Mouse (Mus musculus) lung, postnatal 0 days (tissue): ENCODE measurements around the gene Frmpd3. TPM values are rescaled to one million over a fixed set of nuclear protein-coding genes. Genes with fewer than 3 reads are reported as not detected.

Source experiments
- ATAC-seq: fragments of 200-750 bp; cut with Nextera tagmentation; 2 replicates; pipeline ENCODE4 v1.8.0; 2017; ENCODE audit warnings: moderate library complexity
- DNase-seq: peaks from one replicate; pipeline ENCODE4 v3.0.0-alpha.2; 2016; ENCODE audit warnings: low spot score
- H3K27ac ChIP-seq: fragments of 300-500 bp; sonication (generic); 2 replicates; pipeline ENCODE4 v1.5.1; 2014; ENCODE audit warnings: antibody characterized with exemption, mild to moderate bottlenecking, low read length, mixed read lengths
- H3K27me3 ChIP-seq: fragments of 300-500 bp; sonication (generic); replicated peaks from 2 replicates; pipeline ENCODE4 v1.6.1; 2014; ENCODE audit warnings: low read length, mixed read lengths; ENCODE audit not compliant: insufficient read depth
- H3K36me3 ChIP-seq: fragments of 300-500 bp; sonication (generic); 2 replicates; pipeline ENCODE4 v1.6.1; 2014; ENCODE audit warnings: low read length, mixed read lengths; ENCODE audit not compliant: insufficient read depth
- H3K4me1 ChIP-seq: fragments of 300-500 bp; sonication (generic); 2 replicates; pipeline ENCODE4 v1.6.1; 2014; ENCODE audit warnings: antibody characterized with exemption, low read depth, low read length, mixed read lengths; ENCODE audit not compliant: insufficient read depth
- H3K4me2 ChIP-seq: fragments of 300-500 bp; sonication (generic); replicated peaks from 2 replicates; pipeline ENCODE4 v1.6.1; 2014; ENCODE audit warnings: low read depth, mild to moderate bottlenecking, low read length, moderate library complexity, mixed read lengths
- H3K4me3 ChIP-seq: fragments of 300-500 bp; sonication (generic); 2 replicates; pipeline ENCODE4 v1.5.1; 2014; ENCODE audit warnings: low read depth, low read length
- H3K9ac ChIP-seq: fragments of 300-500 bp; sonication (generic); replicated peaks from 2 replicates; pipeline ENCODE4 v1.6.1; 2014; ENCODE audit warnings: low read depth, mild to moderate bottlenecking
- H3K9me3 ChIP-seq: fragments of 300-500 bp; sonication (generic); 2 replicates; pipeline ENCODE4 v1.6.1; 2016; ENCODE audit warnings: low read length, mixed read lengths
- CTCF ChIP-seq: IDR thresholded peaks from 2 replicates; pipeline ENCODE4 v1.5.1; 2016; ENCODE audit warnings: antibody characterized with exemption, mild to moderate bottlenecking
- EP300 ChIP-seq: IDR thresholded peaks from 2 replicates; pipeline ENCODE4 v1.6.1; 2016; ENCODE audit warnings: antibody characterized with exemption, mild to moderate bottlenecking, control low read depth
- WGBS: fragments of 180-500 bp; shearing (Covaris S2); extraction: QIAGEN DNeasy Blood & Tissue Kit; methylation state at CpG from one replicate; pipeline ENCODE4 v1.1.7; 2014; 5-methylcytosine and 5-hydroxymethylcytosine counted together
- polyA plus RNA-seq: library from polyadenylated mRNA; unstranded; fragments of >200 nt; fragmentation: Nextera tagmentation; extraction: Ambion mirVana; gene quantifications from 2 replicates; pipeline ENCODE4 v1.2.1, GENCODE M21; 2015

Frmpd3 gene
- polyA plus RNA-seq, 1 experiment from 2014 or later: 0.20 TPM

- Histone ChIP-seq H3K4me2 (no peak overlapping the region), H3K36me3 (no peaks in the 10 kb centered on the region), H3K27me3 (no peaks in the 10 kb centered on the region), H3K9me3 (no peaks in the 10 kb centered on the region), H3K4me1 (no peaks in the 10 kb centered on the region), H3K4me3 (no peak overlapping the region), H3K27ac (no peak overlapping the region), H3K9ac (no peak overlapping the region)
- no peak for DNase-seq
- TF ChIP-seq EP300 (no peak), CTCF (no peak)
- no peak for ATAC-seq
Measured at GRCm38 (mm10) chrX:140437906-140438305, 95.8 kb downstream of the Frmpd3 start.

GRCm38 (mm10) chrX:140445551-140445950, 103.5 kb downstream of the Frmpd3 start:
- Histone ChIP-seq H3K9me3 (no peaks in the 10 kb centered on the region), H3K4me1 (no peaks in the 10 kb centered on the region), H3K4me2 (no peak overlapping the region), H3K4me3 (no peak overlapping the region), H3K27ac (no peak overlapping the region), H3K27me3 (no peaks in the 10 kb centered on the region), H3K9ac (no peak overlapping the region), H3K36me3 (no peaks in the 10 kb centered on the region)
- DNase-seq (no peak), ATAC-seq (no peak)
- WGBS: 76% methylated on average over 13 of the region's 13 CpGs
- TF ChIP-seq EP300 (no peak), CTCF (no peak)

- H3K4me1 ChIP-seq: no peaks in the 10 kb centered on the region
- 48% methylated on average over 3 of the region's 3 CpGs for WGBS
- no peak overlapping the region for H3K4me2 ChIP-seq
- DNase-seq (no peak), ATAC-seq (no peak)
- no peaks in the 10 kb centered on the region for H3K9me3 ChIP-seq
- H3K4me3 ChIP-seq: no peak overlapping the region
- no peak overlapping the region for H3K9ac ChIP-seq
- H3K27me3 ChIP-seq: no peaks in the 10 kb centered on the region
- no peak for TF ChIP-seq EP300
- TF ChIP-seq CTCF: no peak
- no peak overlapping the region for H3K27ac ChIP-seq
- no peaks in the 10 kb centered on the region for H3K36me3 ChIP-seq
Measured at GRCm38 (mm10) chrX:140450071-140450470, 108.0 kb downstream of the Frmpd3 start.

DNA sequence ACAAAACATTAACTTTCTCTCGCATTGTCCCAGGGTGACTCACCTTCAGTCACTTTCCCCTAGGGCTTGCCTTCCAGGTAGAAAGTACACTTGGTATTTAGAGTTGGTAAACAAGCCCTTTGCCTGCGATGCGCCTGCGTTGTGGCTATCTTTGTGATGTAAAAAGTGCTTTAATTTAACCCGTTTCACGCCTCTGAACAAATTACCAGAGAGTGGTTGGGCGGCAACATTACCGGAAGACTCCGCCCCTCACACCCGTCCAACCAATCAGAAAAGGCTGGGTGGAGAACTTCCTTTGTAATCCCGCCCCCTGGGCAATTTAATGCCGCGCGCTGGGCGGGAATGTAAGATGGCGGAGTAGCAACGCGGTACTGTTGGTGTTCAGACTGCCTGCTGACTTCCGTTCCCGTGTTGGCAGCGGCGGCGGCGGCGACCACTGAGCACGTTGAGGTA, 114.2 kb downstream of the Frmpd3 start, which contains the start of gene Prps1:
Prps1 (plus strand) TSS at position 335 of the 453 bp plus-strand sequence.
- Histone ChIP-seq H3K4me2 (peak within 1 kb of the TSS; percentile 64), H3K27me3 (no peaks in the 10 kb centered on the region), H3K4me1 (no peaks in the 10 kb centered on the region), H3K9me3 (no peaks in the 10 kb centered on the region), H3K36me3 (no peaks in the 10 kb centered on the region), H3K4me3 (peak within 1 kb of the TSS; percentile 49), H3K9ac (no peak within 1 kb of the TSS), H3K27ac (no peak within 1 kb of the TSS)
- ATAC-seq (peak; percentile 97), DNase-seq (peak; percentile 92)
- no peak for TF ChIP-seq CTCF
- TF ChIP-seq EP300: 0 out of 2 replicates have a peak, but pooled peaks have one; percentile 51
- 13% methylated on average over 26 of the region's 26 CpGs for whole genome bisulfite sequencing

GRCm38 (mm10) chrX:140456751-140457491, 114.9 kb downstream of the Frmpd3 start:
- Histone ChIP-seq H3K4me1 (no peaks in the 10 kb centered on the region), H3K36me3 (no peaks in the 10 kb centered on the region), H3K27ac (no peak overlapping the region), H3K27me3 (no peaks in the 10 kb centered on the region), H3K4me2 (peak overlapping the region; percentile 64), H3K9ac (no peak overlapping the region), H3K4me3 (peak overlapping the region; percentile 49), H3K9me3 (no peaks in the 10 kb centered on the region)
- 18% methylated on average over 38 of the region's 39 CpGs for WGBS
- no peak for TF ChIP-seq EP300
- no peak for TF ChIP-seq CTCF
- DNase-seq: peak; percentile 5
- ATAC-seq: peak; percentile 43

- DNase-seq (no peak), ATAC-seq (no peak)
- H3K9me3 ChIP-seq: no peaks in the 10 kb centered on the region
- no peaks in the 10 kb centered on the region for H3K36me3 ChIP-seq
- no peak overlapping the region for H3K9ac ChIP-seq
- H3K4me3 ChIP-seq: peak overlapping the region; percentile 49
- H3K4me1 ChIP-seq: no peaks in the 10 kb centered on the region
- no peaks in the 10 kb centered on the region for H3K27me3 ChIP-seq
- peak overlapping the region; percentile 64 for H3K4me2 ChIP-seq
- 16% methylated on average over 12 of the region's 12 CpGs for WGBS
- no peak overlapping the region for H3K27ac ChIP-seq
- no peak for TF ChIP-seq CTCF
- TF ChIP-seq EP300: no peak
Measured at GRCm38 (mm10) chrX:140457502-140457901, 115.4 kb downstream of the Frmpd3 start.
